Mouse (Mus musculus) bone marrow, adult 2 months (tissue): ENCODE results near the gene Rif1. TPM values are rescaled to one million over a fixed set of nuclear protein-coding genes. Genes with fewer than 3 reads are reported as not detected.

Experiments used
- H3K27ac ChIP-seq: fragments of 200-500 bp; 2 replicates; pipeline ENCODE4 v1.5.1; 2012; ENCODE audit warnings: low read depth, mild to moderate bottlenecking, control low read depth, inconsistent platforms, low read length; ENCODE audit not compliant: control insufficient read depth, poor library complexity, insufficient read depth
- H3K4me1 ChIP-seq: fragments of 200-500 bp; 2 replicates; pipeline ENCODE4 v1.6.1; 2011; ENCODE audit warnings: low read length; ENCODE audit not compliant: control insufficient read depth, insufficient read depth
- H3K4me3 ChIP-seq: fragments of 200-500 bp; replicated peaks from 2 replicates; pipeline ENCODE3; 2011; ENCODE audit warnings: mild to moderate bottlenecking, low read depth, low read length, control low read depth; ENCODE audit not compliant: control insufficient read depth
- CTCF ChIP-seq: fragments of 200-500 bp; IDR thresholded peaks from 2 replicates; pipeline ENCODE4 v1.5.1; 2011; ENCODE audit warnings: low read length, control low read depth; ENCODE audit not compliant: control insufficient read depth, insufficient read depth
- POLR2A ChIP-seq: fragments of 200-500 bp; IDR thresholded peaks from 2 replicates; pipeline ENCODE4 v1.6.1; 2011; ENCODE audit warnings: low read depth, mild to moderate bottlenecking, control low read depth, low read length, borderline replicate concordance; ENCODE audit not compliant: control insufficient read depth
- WGBS: fragments of 180-500 bp; shearing (Covaris S2); methylation state at CpG from one replicate; pipeline ENCODE4 v1.1.7; 2018; 5-methylcytosine and 5-hydroxymethylcytosine counted together
- polyA plus RNA-seq: library from polyadenylated mRNA; stranded (reverse); fragments of >200 nt; gene quantifications from 2 replicates; pipeline ENCODE4 v1.2.4, GENCODE M21; 2011; ENCODE audit warnings: low replicate concordance; ENCODE audit not compliant: missing spikeins, insufficient read depth, insufficient read length

Gene Rif1
- polyA plus RNA-seq, 1 experiment, result 15.2 TPM

DNA sequence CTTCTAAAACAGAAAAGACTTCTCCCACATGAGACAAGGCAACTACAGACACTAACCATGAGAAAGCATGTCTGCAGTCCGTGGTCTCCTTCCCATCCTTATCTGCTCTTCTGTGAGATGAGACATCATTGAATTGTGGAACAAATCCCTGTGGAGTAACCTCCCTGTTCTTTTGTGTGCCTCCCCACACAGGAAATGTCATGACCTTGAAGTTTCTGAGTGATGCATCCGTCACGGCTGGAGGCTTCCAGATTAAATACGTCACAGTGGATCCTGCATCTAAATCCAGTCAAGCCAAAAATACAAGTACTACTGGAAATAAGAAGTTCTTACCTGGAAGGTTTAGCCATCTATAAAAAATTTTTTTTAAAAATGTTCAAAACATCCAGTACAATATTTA lies 17.0 kb upstream of the Rif1 start:
- 81% methylated on average over 4 of the region's 4 CpGs for WGBS
- Histone ChIP-seq H3K27ac (no peak overlapping the region), H3K4me3 (no peak overlapping the region), H3K4me1 (no peaks in the 10 kb centered on the region)
- TF ChIP-seq CTCF (no peak), POLR2A (no peak)

- Histone ChIP-seq H3K27ac (no peak overlapping the region), H3K4me1 (no peaks in the 10 kb centered on the region), H3K4me3 (no peak overlapping the region)
- 77% methylated on average over 1 of the region's 1 CpGs for WGBS
- TF ChIP-seq POLR2A (no peak), CTCF (no peak)
Observed at GRCm38 (mm10) chr2:52057099-52057498, 15.5 kb upstream of the Rif1 start.

- no peak for TF ChIP-seq POLR2A
- TF ChIP-seq CTCF, result no peak
- Histone ChIP-seq H3K4me1 (no peaks in the 10 kb centered on the region), H3K4me3 (no peak overlapping the region), H3K27ac (no peak overlapping the region)
Observed at GRCm38 (mm10) chr2:52057681-52058080, 15.0 kb upstream of the Rif1 start.

GRCm38 (mm10) chr2:52068641-52069040 lies 4.0 kb upstream of the Rif1 start:
- no peaks in the 10 kb centered on the region; the same call in 1 of the 2 replicates for H3K4me1 ChIP-seq
- TF ChIP-seq POLR2A, result no peak
- no peak for TF ChIP-seq CTCF
- H3K4me3 ChIP-seq, result no peak overlapping the region
- 81% methylated on average over 1 of the region's 1 CpGs for WGBS
- H3K27ac ChIP-seq, result no peak overlapping the region

DNA sequence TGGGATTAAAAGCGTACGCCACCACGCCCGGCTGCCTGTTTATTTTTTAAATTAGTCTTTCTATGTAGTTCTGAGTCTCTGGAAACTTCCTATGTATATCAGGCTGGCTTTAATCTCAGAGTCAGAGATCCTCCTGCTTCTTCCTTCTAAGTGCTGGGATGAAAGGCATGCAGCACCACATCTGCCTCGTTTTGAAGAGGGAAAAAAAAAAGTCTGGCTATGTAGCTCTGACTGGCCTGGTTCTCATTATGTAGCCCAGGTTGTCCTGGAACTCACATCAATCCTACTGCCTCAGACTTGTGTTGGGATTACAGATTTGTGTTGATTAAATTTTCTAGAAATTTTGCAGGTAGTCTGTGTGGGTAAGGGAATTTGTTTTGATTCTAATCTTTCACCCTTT lies 1.8 kb upstream of the Rif1 start:
- H3K4me1 ChIP-seq, result no peaks in the 10 kb centered on the region; the same call in none of the 2 replicates
- 86% methylated on average over 5 of the region's 5 CpGs for WGBS
- H3K4me3 ChIP-seq, result no peak overlapping the region
- H3K27ac ChIP-seq, result no peak overlapping the region
- TF ChIP-seq CTCF, result no peak
- TF ChIP-seq POLR2A, result no peak

DNA sequence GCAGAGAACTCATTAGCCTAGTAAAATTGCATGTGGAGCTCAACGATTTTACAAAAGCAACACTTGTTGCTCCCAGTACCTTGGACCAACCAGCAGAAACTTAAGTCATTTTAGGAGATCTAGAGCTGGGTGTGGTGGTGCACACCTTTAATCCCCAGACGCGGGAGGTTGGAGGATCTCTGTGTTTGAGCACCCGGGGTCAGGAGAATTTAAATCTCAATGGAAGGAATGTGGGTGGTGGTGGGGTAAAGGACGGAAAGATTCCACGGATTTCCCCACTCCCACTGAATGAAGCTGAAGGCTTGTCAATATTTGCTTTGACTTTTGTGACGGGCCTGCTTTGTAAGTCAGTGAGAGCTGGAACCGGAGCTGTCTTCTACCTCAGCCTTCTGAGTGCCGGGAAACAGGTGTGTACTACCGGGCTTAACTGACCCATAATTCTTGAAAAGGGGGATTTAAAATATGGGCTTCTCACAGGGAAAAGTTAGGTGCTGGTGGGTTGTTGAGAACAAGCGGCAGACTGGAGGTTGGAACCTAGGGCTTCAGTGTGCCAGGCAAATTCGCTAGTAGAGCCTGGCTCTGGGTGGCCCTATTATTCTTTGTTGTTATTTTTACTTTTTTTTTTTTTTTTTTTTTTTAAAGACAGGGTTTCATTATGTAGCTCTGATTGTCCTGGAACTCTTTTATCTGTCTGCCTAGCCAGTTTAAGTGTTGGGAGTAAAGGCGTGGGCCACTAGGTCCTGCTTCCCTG lies 1.2 kb upstream of the Rif1 start:
- no peak for TF ChIP-seq POLR2A
- TF ChIP-seq CTCF, result no peak
- Histone ChIP-seq H3K4me3 (no peak overlapping the region), H3K4me1 (no peaks in the 10 kb centered on the region; the same call in none of the 2 replicates), H3K27ac (no peak overlapping the region)
- 88% methylated on average over 13 of the region's 13 CpGs for WGBS

DNA sequence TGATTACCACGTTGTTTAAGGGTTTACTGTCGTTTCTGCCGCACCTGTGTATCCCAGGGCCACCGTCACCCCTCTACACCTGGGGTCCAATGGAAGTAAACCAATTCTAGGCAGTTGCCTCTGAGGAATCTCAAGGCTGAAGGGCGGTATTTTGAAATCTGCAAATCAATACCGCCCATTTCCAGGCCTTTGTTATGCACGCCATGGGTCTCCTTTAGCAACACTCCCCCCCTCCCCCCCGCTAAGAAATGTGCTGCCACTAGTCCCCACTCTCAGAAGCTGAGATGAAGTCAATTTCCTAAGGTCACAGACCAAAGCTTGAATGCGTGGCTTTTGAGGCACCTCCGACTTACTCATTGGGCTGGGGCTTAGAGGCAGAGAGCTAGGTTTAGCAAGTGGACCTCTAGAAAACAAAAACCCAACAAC lies 554 bp upstream of the Rif1 start:
- 28% methylated on average over 10 of the region's 10 CpGs for WGBS
- peak overlapping the region; percentile 64 for H3K4me3 ChIP-seq
- H3K4me1 ChIP-seq, result no peaks in the 10 kb centered on the region; the same call in none of the 2 replicates

GRCm38 (mm10) chr2:52073141-52073904 lies 691 bp downstream of the Rif1 start:
- Histone ChIP-seq H3K4me3 (peak overlapping the region; percentile 62), H3K4me1 (no peaks in the 10 kb centered on the region; the same call in none of the 2 replicates), H3K27ac (peak overlapping the region; percentile 75; the same call in 1 of the 2 replicates)
- WGBS, result 2% methylated on average over 56 of the region's 56 CpGs
- TF ChIP-seq CTCF (no peak), POLR2A (no peak)

More for the DNA sequence above, 554 bp upstream of the Rif1 start:
- TF ChIP-seq POLR2A, result no peak
- no peak for TF ChIP-seq CTCF
- no peak overlapping the region for H3K27ac ChIP-seq

DNA sequence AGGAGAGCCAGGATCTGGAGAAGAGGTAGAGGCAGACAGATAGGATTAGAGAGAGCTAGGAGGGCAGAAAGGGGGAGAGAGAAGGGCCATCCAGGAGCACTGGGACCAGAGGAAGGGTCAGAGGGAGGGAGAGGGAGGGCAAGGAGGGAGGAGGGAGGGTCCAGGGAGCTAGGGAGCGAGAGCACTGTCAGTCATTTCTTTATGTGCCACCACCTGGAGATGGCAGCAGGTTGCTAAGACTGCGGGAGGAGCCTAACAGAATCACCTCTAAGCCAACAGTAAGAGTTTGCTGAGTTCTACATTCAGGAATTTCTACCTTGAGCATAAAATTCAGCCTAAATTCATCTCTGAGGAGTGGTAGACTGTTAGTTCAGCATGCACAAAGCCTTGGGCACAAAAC lies 6.0 kb downstream of the Rif1 start:
- Histone ChIP-seq H3K4me3 (no peak overlapping the region), H3K4me1 (no peaks in the 10 kb centered on the region; the same call in 1 of the 2 replicates), H3K27ac (no peak overlapping the region)
- WGBS, result 96% methylated on average over 2 of the region's 2 CpGs
- TF ChIP-seq CTCF (no peak), POLR2A (no peak)
